Mouse (Mus musculus) G1E (cell line): ENCODE measurements at regions not wholly inside any gene's neighbourhood (a gene's known extent, or its start where the extent isn't known, plus 50 kb on each side); places are given as distances from the start of the nearest gene placed in this dataset.
"Not testable (repeated sequence)": the region's sequence is repeated elsewhere in the genome, so short reads cannot be mapped to it uniquely, and the experiment has no call there.

Experiments used
- ATAC-seq: 2 replicates; pipeline ENCODE4 v1.8.0; 2016; ENCODE audit warnings: mild to moderate bottlenecking; ENCODE audit not compliant: insufficient number of reproducible peaks, poor library complexity, low FRiP score, severe bottlenecking; ENCODE audit errors: extremely low read depth
- DNase-seq: peaks from one replicate; pipeline ENCODE4 v3.0.0; 2012; ENCODE audit warnings: low spot score
- H3K27me3 ChIP-seq: 2 replicates; pipeline ENCODE4 v1.6.1; 2012; ENCODE audit warnings: mild to moderate bottlenecking, low read length, inconsistent platforms; ENCODE audit not compliant: insufficient read depth
- H3K36me3 ChIP-seq: replicated peaks from 2 replicates; pipeline ENCODE3; 2012; ENCODE audit warnings: mild to moderate bottlenecking, inconsistent platforms
- H3K4me1 ChIP-seq: 2 replicates; pipeline ENCODE4 v1.6.1; 2012; ENCODE audit warnings: low read depth, low read length, inconsistent platforms, mixed read lengths; ENCODE audit not compliant: insufficient read depth
- H3K4me3 ChIP-seq: 2 replicates; pipeline ENCODE4 v1.5.1; 2012; ENCODE audit warnings: low read depth, mild to moderate bottlenecking, inconsistent platforms, low read length, moderate library complexity, mixed read lengths
- H3K9me3 ChIP-seq: replicated peaks from 2 replicates; pipeline ENCODE4 v1.6.1; 2012; ENCODE audit warnings: inconsistent platforms
- CTCF ChIP-seq: IDR thresholded peaks from 2 replicates; pipeline ENCODE4 v1.5.1; 2012; ENCODE audit warnings: low read depth, low read length, inconsistent platforms, mixed read lengths
- GATA1 ChIP-seq: IDR thresholded peaks from 2 replicates; pipeline ENCODE4 v1.6.1; 2012; ENCODE audit warnings: borderline replicate concordance, low read length, inconsistent platforms, mixed read lengths
- GATA2 ChIP-seq: IDR thresholded peaks from 2 replicates; pipeline ENCODE4 v1.6.1; 2012; ENCODE audit warnings: low read depth, low read length, inconsistent platforms, borderline replicate concordance
- POLR2AphosphoS5 ChIP-seq: IDR thresholded peaks from 2 replicates; pipeline ENCODE4 v1.6.1; 2012; ENCODE audit warnings: low read depth, low read length, inconsistent platforms; ENCODE audit not compliant: insufficient replicate concordance
- TAL1 ChIP-seq: conservative IDR thresholded peaks from 2 replicates; pipeline ENCODE4 v1.6.1; 2012; ENCODE audit warnings: low read depth, low read length, inconsistent platforms, mixed read lengths

- H3K36me3 ChIP-seq, ATAC-seq, DNase-seq, H3K27me3 ChIP-seq, H3K9me3 ChIP-seq, H3K4me1 ChIP-seq, H3K4me3 ChIP-seq: not testable (repeated sequence)
Observed at GRCm38 (mm10) chr16:20908467-20909351, 174.4 kb upstream of the Thpo start.

- Histone ChIP-seq H3K4me3 (no peak overlapping the region), H3K4me1 (no peaks in the 10 kb centered on the region), H3K27me3 (0 out of 2 replicates have a peak, but pooled peaks cover 2% of the 10 kb centered on the region), H3K9me3 (no peaks in the 10 kb centered on the region), H3K36me3 (no peaks in the 10 kb centered on the region)
- TF ChIP-seq CTCF (no peak), GATA2 (no peak), GATA1 (no peak), TAL1 (no peak), POLR2AphosphoS5 (no peak)
- DNase-seq (no peak), ATAC-seq (no peak)
Observed at GRCm38 (mm10) chr16:20895734-20896133, 161.4 kb upstream of the Thpo start.

GRCm38 (mm10) chr16:20871726-20872125 is 137.4 kb upstream of the Thpo start:
- ATAC-seq (no peak), DNase-seq (no peak)
- no peak for TF ChIP-seq GATA1
- TF ChIP-seq GATA2 = no peak
- Histone ChIP-seq H3K27me3 (0 out of 2 replicates have a peak, but pooled peaks cover 4% of the 10 kb centered on the region), H3K4me3 (no peak overlapping the region), H3K36me3 (no peaks in the 10 kb centered on the region), H3K4me1 (no peaks in the 10 kb centered on the region), H3K9me3 (no peaks in the 10 kb centered on the region)

- Histone ChIP-seq H3K36me3 (no peaks in the 10 kb centered on the region), H3K27me3 (no peaks in the 10 kb centered on the region; the same call in 1 of the 2 replicates), H3K4me3 (no peak overlapping the region), H3K9me3 (no peaks in the 10 kb centered on the region), H3K4me1 (no peaks in the 10 kb centered on the region)
- DNase-seq (no peak), ATAC-seq (no peak)
- TF ChIP-seq CTCF (no peak), GATA1 (no peak), GATA2 (no peak), TAL1 (no peak), POLR2AphosphoS5 (no peak)
Observed at GRCm38 (mm10) chr16:20866771-20867170, 132.5 kb upstream of the Thpo start.

GRCm38 (mm10) chr16:20861256-20861655 is 126.9 kb upstream of the Thpo start:
- Histone ChIP-seq H3K9me3 (no peaks in the 10 kb centered on the region), H3K4me1 (no peaks in the 10 kb centered on the region), H3K4me3 (no peak overlapping the region), H3K36me3 (no peaks in the 10 kb centered on the region), H3K27me3 (no peaks in the 10 kb centered on the region; the same call in 1 of the 2 replicates)
- DNase-seq = no peak
- ATAC-seq = no peak
- TF ChIP-seq CTCF (no peak), POLR2AphosphoS5 (no peak), GATA1 (no peak), TAL1 (no peak), GATA2 (no peak)

- DNase-seq, ATAC-seq, H3K27me3 ChIP-seq, H3K36me3 ChIP-seq, H3K9me3 ChIP-seq, H3K4me3 ChIP-seq, H3K4me1 ChIP-seq: not testable (repeated sequence)
Observed at GRCm38 (mm10) chr16:20860606-20861005, 126.3 kb upstream of the Thpo start.

- DNase-seq = no peak
- TF ChIP-seq CTCF (no peak), TAL1 (no peak), POLR2AphosphoS5 (no peak), GATA1 (no peak), GATA2 (no peak)
- no peak overlapping the region for H3K4me3 ChIP-seq
- H3K36me3 ChIP-seq = no peaks in the 10 kb centered on the region
- H3K4me1 ChIP-seq = no peaks in the 10 kb centered on the region
- ATAC-seq = no peak
- no peaks in the 10 kb centered on the region for H3K27me3 ChIP-seq
- no peaks in the 10 kb centered on the region for H3K9me3 ChIP-seq
Observed at GRCm38 (mm10) chr16:20854696-20855213, 120.4 kb upstream of the Thpo start.
